ENCODE assay signal across 27 mouse cellular contexts in the genomic region with DNA sequence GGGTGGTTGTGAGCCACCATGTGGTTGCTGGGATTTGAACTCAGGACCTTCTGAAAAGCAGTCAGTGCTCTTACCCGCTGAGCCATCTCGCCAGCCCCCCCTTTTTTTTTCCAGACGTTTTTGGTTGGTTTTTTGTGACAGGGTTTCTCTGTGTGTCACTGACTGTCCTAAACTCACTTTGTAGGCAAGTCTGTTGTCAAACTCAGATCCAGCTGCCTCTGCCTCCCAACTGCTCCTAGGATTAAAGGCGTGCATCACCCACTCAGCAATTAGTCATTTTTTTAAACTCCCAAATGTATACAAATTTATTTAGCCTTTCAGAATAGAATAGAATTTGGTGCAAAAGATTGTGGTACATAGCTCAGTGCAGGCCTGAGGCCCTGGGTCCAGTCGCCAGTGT.
DNase-seq lines count a peak whose midpoint lies in the region; TF ChIP-seq lines count a peak whose summit lies in the region.
"Had no signal": no experiment of that assay in that cellular context is flagged by ENCODE, and none has a peak within 500 bp of the region (broad histone marks: within the 10 kb centered on the region; RNA-seq: fewer than 3 reads in every experiment).

No protein-coding gene starts in this region.

- H3K4me3 ChIP-seq in left cerebral cortex, adult 2 months, result no peak overlapping the region
- H3K4me3 ChIP-seq: embryonic facial prominence, embryonic 10.5 days; embryonic facial prominence, embryonic 13.5 days; erythroblast, embryonic 14.5 days; forebrain, embryonic 12.5 days; forebrain, embryonic 15.5 days; gastrocnemius, adult 2 months; heart, embryonic 12.5 days; heart, embryonic 15.5 days had no signal

- no peak overlapping the region for H3K27ac ChIP-seq in left cerebral cortex, adult 2 months
- H3K27ac ChIP-seq: embryonic facial prominence, embryonic 10.5 days; embryonic facial prominence, embryonic 13.5 days; forebrain, embryonic 12.5 days; forebrain, embryonic 15.5 days; gastrocnemius, adult 2 months; heart, embryonic 15.5 days; hindbrain, embryonic 14.5 days; hindbrain, postnatal 0 days had no signal

- DNase-seq in layer of hippocampus, adult 18-20 months (ENCODE audit: low spot score in 2 of 2), result peak; percentile 14 to 38
- DNase-seq in layer of hippocampus, adult 11-12 months (ENCODE audit: low spot score), result no peak
- DNase-seq in left cerebral cortex, postnatal 25 days (ENCODE audit: low spot score in 2 of 2), result peak; percentile 15 to 16
- DNase-seq in left cerebral cortex, adult 2 months (ENCODE audit: extremely low spot score in 1 of 2, low spot score in 2 of 2), result no peak
- DNase-seq in right cerebral cortex, postnatal 25 days, result peak; percentile 11
- DNase-seq in right cerebral cortex, postnatal 10 days (ENCODE audit: low spot score in 2 of 2), result no peak
- DNase-seq: adrenal gland, adult 2 months; adrenal gland, postnatal 14 days; cerebellum, adult 11-12 months; cerebellum, adult 8-10 months; cerebellum, postnatal 10 days; cerebellum, postnatal 36 days; embryo, embryonic 11 days; gastrocnemius, adult 2 months; gastrocnemius, postnatal 14 days; heart, adult 18-20 months; heart, postnatal 14 days; heart, postnatal 4 days had no signal

- TF ChIP-seq CTCF in left cerebral cortex, adult 2 months (IDR thresholded peaks at IDR 0.05), result no peak

- intact Hi-C loops in left cerebral cortex, postnatal 25 days (cut with DNase I), result no loop called here
- intact Hi-C loops in left cerebral cortex, adult 2 months (cut with DNase I), result no loop called here

Comparison
In these comparisons a context has a peak if more than half of its experiments do, and no peak if none do; other contexts are left out.
1. DNase-seq: peak in layer of hippocampus, adult 18-20 months (2 of 2), left cerebral cortex, postnatal 25 days (2 of 2) and right cerebral cortex, postnatal 25 days (single experiment); none in layer of hippocampus, adult 11-12 months (single experiment), left cerebral cortex, adult 2 months (0 of 2) and right cerebral cortex, postnatal 10 days (0 of 2).